Mouse (Mus musculus): ENCODE results near the gene Cdh5. TPM values are rescaled to one million over a fixed set of nuclear protein-coding genes. Genes with fewer than 3 reads are reported as not detected.

Cdh5 gene
- polyA plus RNA-seq, 1 experiment = 0.10 TPM

DNA sequence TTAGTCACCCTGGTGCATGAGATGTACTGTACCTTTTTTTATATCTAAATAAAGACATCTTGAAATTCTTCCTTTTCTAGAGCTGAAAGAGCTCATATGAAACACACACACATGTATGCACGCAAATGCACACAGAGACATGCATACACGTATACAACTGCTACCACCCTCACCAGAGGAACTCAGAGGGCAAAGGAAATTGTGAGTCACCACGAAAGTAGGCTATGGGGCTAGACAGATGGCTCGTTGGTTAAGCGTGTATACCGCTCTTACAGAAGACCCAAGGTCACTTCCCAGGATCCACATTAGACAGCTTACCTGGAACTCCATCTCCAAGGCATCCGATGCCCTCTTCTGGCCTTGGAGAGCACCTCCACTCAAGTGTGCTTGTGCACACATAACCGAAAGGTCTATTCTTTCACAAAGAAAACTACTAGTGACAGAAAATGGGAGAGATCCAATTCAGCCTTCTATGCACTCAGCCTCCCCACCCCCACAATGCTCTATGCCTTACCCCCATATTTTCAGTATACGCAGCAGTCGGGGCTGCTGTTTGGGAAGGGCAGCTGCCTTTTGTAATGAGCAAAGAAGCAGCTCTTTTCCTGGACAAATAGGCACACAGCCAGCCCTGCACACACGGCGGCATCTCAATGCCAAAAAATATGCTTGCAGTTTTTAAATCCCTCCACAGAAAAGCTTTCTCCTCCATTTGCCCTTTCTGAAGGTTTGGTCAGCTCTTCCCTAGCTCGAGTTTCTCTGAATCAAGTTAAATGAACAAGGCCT is 43.2 kb downstream of the Cdh5 start:
- H3K4me1 ChIP-seq (ENCODE audit: control insufficient read depth) = no peaks in the 10 kb centered on the region
- no peaks in the 10 kb centered on the region for H3K36me3 ChIP-seq (ENCODE audit: control insufficient read depth)
- H3K4me3 ChIP-seq (replicated peaks) = no peak overlapping the region
- TF ChIP-seq GATA1 (IDR thresholded peaks at IDR 0.05; ENCODE audit: low read length) (no peak), TAL1 (IDR thresholded peaks at IDR 0.05; ENCODE audit: low read length) (no peak)
- no peaks in the 10 kb centered on the region for H3K9me3 ChIP-seq (ENCODE audit: control insufficient read depth, low read length)
- H3K27me3 ChIP-seq (ENCODE audit: control insufficient read depth) = no peaks in the 10 kb centered on the region

- Histone ChIP-seq H3K4me3 (replicated peaks) (no peak overlapping the region), H3K27me3 (ENCODE audit: control insufficient read depth) (no peaks in the 10 kb centered on the region), H3K4me1 (ENCODE audit: control insufficient read depth) (no peaks in the 10 kb centered on the region), H3K9me3 (ENCODE audit: control insufficient read depth, low read length) (no peaks in the 10 kb centered on the region), H3K36me3 (ENCODE audit: control insufficient read depth) (no peaks in the 10 kb centered on the region)
- TF ChIP-seq TAL1 (IDR thresholded peaks at IDR 0.05; ENCODE audit: low read length) (no peak), GATA1 (IDR thresholded peaks at IDR 0.05; ENCODE audit: low read length) (no peak)
Observed at GRCm38 (mm10) chr8:104145981-104146689, 44.7 kb downstream of the Cdh5 start.

DNA sequence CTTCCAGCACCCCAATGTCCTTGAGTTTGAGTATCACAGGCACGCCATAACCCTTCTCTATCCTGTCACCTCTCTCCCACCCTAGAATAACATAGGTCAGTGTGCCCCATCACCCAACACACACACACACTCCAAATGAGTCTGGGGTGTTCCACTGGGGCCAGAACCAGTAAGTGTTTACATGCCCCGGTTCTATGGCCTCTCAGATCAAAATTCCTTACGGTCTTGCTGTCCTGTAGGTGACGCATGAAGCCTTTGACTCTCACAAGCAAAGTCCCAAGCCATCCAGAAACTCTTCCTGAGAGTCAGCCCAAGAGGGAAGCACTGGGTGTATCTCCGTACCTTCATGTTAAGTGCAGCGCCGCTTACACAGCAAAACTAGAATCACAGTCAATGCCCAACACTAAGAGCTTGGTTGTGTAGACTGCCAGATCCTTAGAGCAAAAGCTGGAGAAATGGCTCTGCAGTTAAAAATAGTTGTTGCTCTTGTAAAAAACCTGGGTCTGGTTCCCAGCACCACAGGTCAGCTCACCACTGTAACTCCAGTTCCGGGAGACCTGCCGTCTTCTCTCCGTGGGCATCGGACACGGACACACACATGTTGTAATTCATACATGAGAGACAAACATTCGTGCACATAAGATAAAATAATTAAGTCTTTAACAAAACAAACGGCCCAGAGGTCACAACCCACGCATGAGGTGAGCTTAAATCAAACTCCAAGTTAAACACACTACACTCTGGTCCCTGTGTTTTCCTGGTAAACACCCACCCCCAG is 45.5 kb downstream of the Cdh5 start:
- H3K36me3 ChIP-seq (ENCODE audit: control insufficient read depth) = no peaks in the 10 kb centered on the region
- H3K4me1 ChIP-seq (ENCODE audit: control insufficient read depth) = no peaks in the 10 kb centered on the region
- no peaks in the 10 kb centered on the region for H3K27me3 ChIP-seq (ENCODE audit: control insufficient read depth)
- H3K9me3 ChIP-seq (ENCODE audit: control insufficient read depth, low read length) = no peaks in the 10 kb centered on the region
- H3K4me3 ChIP-seq (replicated peaks) = no peak overlapping the region
- TF ChIP-seq TAL1 (IDR thresholded peaks at IDR 0.05; ENCODE audit: low read length) = no peak
- no peak for TF ChIP-seq GATA1 (IDR thresholded peaks at IDR 0.05; ENCODE audit: low read length)

DNA sequence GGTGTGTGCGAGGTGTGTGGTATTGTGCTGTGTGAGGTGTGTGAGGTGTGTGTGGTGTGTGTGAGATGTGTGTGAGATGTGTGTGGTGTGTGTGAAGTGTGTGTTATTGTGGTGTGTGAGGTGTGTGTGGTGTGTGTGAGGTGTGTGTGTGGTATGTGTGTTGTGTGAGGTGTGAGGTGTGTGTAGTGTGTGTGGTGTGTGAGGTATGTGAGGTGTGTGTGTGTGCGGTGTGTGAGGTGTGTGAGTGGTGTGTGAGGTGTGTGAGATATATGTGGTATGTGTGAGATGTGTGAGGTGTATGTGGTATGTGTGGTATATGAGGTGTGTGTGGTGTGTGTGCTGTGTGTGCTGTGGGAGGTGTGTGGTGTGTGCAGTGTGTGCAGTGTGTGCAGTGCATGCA is 46.5 kb downstream of the Cdh5 start:
- H3K9me3 ChIP-seq (ENCODE audit: control insufficient read depth, low read length) = no peaks in the 10 kb centered on the region
- no peak for TF ChIP-seq GATA1 (IDR thresholded peaks at IDR 0.05; ENCODE audit: low read length)
- TF ChIP-seq TAL1 (IDR thresholded peaks at IDR 0.05; ENCODE audit: low read length) = no peak
- H3K4me1 ChIP-seq (ENCODE audit: control insufficient read depth) = no peaks in the 10 kb centered on the region
- H3K27me3 ChIP-seq (ENCODE audit: control insufficient read depth) = no peaks in the 10 kb centered on the region
- no peaks in the 10 kb centered on the region for H3K36me3 ChIP-seq (ENCODE audit: control insufficient read depth)
- H3K4me3 ChIP-seq (replicated peaks) = no peak overlapping the region

- no peak overlapping the region for H3K4me3 ChIP-seq (replicated peaks)
- TF ChIP-seq GATA1 (IDR thresholded peaks at IDR 0.05; ENCODE audit: low read length) (no peak), TAL1 (IDR thresholded peaks at IDR 0.05; ENCODE audit: low read length) (no peak)
- H3K9me3 ChIP-seq (ENCODE audit: control insufficient read depth, low read length) = peaks cover 15% of the 10 kb centered on the region
- H3K36me3 ChIP-seq (ENCODE audit: control insufficient read depth) = no peaks in the 10 kb centered on the region
- H3K27me3 ChIP-seq (ENCODE audit: control insufficient read depth) = no peaks in the 10 kb centered on the region
- no peaks in the 10 kb centered on the region for H3K4me1 ChIP-seq (ENCODE audit: control insufficient read depth)
Observed at GRCm38 (mm10) chr8:104160731-104161130, 59.3 kb downstream of the Cdh5 start.

GRCm38 (mm10) chr8:104169461-104169860 is 68.0 kb downstream of the Cdh5 start:
- H3K36me3 ChIP-seq (ENCODE audit: control insufficient read depth) = no peaks in the 10 kb centered on the region
- no peak overlapping the region for H3K4me3 ChIP-seq (replicated peaks)
- no peaks in the 10 kb centered on the region for H3K9me3 ChIP-seq (ENCODE audit: control insufficient read depth, low read length)
- TF ChIP-seq GATA1 (IDR thresholded peaks at IDR 0.05; ENCODE audit: low read length) = no peak
- TF ChIP-seq TAL1 (IDR thresholded peaks at IDR 0.05; ENCODE audit: low read length) = no peak
- no peaks in the 10 kb centered on the region for H3K4me1 ChIP-seq (ENCODE audit: control insufficient read depth)
- H3K27me3 ChIP-seq (ENCODE audit: control insufficient read depth) = peaks cover 48% of the 10 kb centered on the region

GRCm38 (mm10) chr8:104170118-104171049 is 69.0 kb downstream of the Cdh5 start, which contains the start of gene Bean1:
Gene Bean1 (plus strand): TSS chr8:104170442.
- TF ChIP-seq TAL1 (IDR thresholded peaks at IDR 0.05; ENCODE audit: low read length) (no peak), GATA1 (IDR thresholded peaks at IDR 0.05; ENCODE audit: low read length) (no peak)
- Histone ChIP-seq H3K36me3 (ENCODE audit: control insufficient read depth) (no peaks in the 10 kb centered on the region), H3K4me1 (ENCODE audit: control insufficient read depth) (no peaks in the 10 kb centered on the region), H3K27me3 (ENCODE audit: control insufficient read depth) (peaks cover 48% of the 10 kb centered on the region), H3K9me3 (ENCODE audit: control insufficient read depth, low read length) (no peaks in the 10 kb centered on the region), H3K4me3 (replicated peaks) (no peak within 1 kb of the TSS)

- H3K4me1 ChIP-seq (ENCODE audit: control insufficient read depth) = no peaks in the 10 kb centered on the region
- no peak overlapping the region for H3K4me3 ChIP-seq (replicated peaks)
- no peaks in the 10 kb centered on the region for H3K9me3 ChIP-seq (ENCODE audit: control insufficient read depth, low read length)
- TF ChIP-seq TAL1 (IDR thresholded peaks at IDR 0.05; ENCODE audit: low read length) (no peak), GATA1 (IDR thresholded peaks at IDR 0.05; ENCODE audit: low read length) (no peak)
- H3K27me3 ChIP-seq (ENCODE audit: control insufficient read depth) = peaks cover 48% of the 10 kb centered on the region
- H3K36me3 ChIP-seq (ENCODE audit: control insufficient read depth) = no peaks in the 10 kb centered on the region
Observed at GRCm38 (mm10) chr8:104171050-104171620, 69.7 kb downstream of the Cdh5 start.
